Mouse (Mus musculus) WW6 (cell line): ENCODE measurements around the gene Slc26a8.
"Not testable (repeated sequence)": the region's sequence is repeated elsewhere in the genome, so short reads cannot be mapped to it uniquely, and the experiment has no call there.

Source experiments
- DNase-seq: peaks from one replicate; pipeline ENCODE4 v3.0.0-alpha.2; 2013; ENCODE audit warnings: low read depth, low spot score

Slc26a8 gene

DNA sequence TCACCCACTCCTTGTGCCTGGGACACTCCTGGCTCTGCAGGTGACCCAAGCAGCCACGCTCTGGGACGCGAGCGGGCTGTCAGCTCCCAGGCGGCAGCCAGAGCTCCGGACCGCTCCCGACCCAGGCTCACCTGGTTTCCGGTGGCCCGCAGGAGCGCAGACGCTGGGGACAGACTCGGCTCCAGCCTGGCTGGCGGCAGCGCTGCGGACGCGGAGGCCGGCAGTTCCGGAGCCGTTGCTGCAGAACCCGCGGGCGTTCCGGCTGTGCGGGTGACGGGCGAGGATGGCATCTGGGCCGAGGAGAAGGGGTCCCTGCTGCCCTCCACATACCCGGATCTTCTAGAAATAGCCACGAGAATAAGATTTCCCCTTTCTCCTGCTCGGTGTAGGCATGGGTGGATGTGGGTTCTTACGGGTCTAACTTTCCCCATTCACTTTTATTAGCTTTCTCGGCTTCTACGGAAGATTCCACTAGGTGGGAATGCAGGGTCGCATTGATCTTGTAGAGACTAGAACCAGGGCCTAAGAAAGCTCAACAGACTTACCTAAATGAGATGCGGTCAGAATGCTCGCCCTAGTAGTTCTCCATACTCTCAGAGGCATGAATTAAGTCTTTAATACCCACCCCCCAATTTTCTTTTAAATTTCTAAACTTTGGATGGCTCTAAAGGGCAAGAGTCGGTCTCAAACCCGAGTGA, at the start of gene Slc26a8:
Gene Slc26a8, minus strand, starts transcription at position 648 of the 698 bp plus-strand sequence.
- DNase-seq, result no peak

- DNase-seq, result no peak
These were observed 49.2 kb upstream of the Slc26a8 start for GRCm38 (mm10) chr17:28739244-28739643.

DNA sequence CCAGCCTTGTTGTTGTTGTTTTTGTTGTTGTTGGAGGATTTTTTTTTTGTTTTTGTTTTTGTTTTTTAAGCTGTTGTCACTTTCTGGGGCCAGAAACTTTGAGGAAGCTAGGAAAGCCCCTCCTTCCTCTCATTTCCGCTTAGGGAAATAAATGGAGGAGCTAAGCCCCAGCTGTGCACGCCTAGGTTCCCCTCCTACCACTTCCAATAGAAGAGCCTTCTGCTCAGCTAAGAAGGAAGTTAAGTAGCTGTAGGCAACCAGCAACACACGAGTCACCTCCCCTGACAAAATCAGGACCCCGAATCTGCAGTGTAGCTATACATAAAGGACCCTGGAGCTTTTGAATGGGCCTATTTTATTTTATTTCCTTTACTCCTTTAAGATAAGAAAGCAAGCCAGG, 47.9 kb upstream of the Slc26a8 start:
- DNase-seq, result no peak

DNA sequence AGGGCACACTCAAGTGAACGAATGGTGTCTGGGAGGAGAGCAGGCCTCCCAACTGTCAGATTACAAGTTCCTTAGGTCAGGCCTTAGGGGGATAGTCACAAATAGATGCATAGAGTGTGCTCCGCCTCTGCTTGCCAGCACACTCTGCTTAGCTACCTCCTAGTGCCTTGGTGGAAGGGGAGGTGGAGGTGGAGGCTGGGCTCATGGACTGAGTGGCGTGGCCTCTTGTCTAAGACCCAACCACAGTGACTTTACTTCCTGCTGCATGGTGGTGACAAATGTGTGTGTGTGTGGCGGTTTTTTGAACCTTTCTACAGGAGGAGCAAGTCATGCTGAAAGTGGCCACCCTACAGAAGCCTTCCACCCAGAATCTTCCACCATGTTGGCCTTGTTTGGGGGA, 46.5 kb upstream of the Slc26a8 start:
- no peak for DNase-seq

- no peak for DNase-seq
These were observed 45.5 kb upstream of the Slc26a8 start for GRCm38 (mm10) chr17:28735317-28736105.

GRCm38 (mm10) chr17:28727511-28727910, 37.5 kb upstream of the Slc26a8 start:
- not testable (repeated sequence) for DNase-seq

DNA sequence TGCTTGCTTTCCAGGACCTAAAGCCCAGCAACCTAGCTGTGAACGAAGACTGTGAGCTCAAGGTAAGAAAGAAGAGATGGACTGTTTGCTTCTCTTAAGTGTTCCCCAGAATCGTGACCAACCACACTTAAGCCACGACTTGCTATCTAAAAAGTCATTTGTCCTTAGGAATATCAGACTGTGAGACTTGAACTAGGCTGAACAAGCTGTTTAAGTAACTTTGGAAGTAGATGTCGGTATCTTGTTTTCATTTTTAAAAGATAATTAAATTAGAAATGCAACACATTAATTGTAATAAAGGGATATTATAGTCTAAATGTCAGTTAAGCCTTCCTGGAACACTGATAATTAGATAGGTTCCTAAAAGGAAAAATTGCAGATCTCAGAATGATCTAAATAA, 35.8 kb upstream of the Slc26a8 start, which contains the start of gene AC170998.1:
Gene AC170998.1, plus strand, starts transcription at position 301 of the 400 bp plus-strand sequence.
- DNase-seq, result no peak

GRCm38 (mm10) chr17:28717535-28717934, 27.5 kb upstream of the Slc26a8 start:
- no peak for DNase-seq

DNA sequence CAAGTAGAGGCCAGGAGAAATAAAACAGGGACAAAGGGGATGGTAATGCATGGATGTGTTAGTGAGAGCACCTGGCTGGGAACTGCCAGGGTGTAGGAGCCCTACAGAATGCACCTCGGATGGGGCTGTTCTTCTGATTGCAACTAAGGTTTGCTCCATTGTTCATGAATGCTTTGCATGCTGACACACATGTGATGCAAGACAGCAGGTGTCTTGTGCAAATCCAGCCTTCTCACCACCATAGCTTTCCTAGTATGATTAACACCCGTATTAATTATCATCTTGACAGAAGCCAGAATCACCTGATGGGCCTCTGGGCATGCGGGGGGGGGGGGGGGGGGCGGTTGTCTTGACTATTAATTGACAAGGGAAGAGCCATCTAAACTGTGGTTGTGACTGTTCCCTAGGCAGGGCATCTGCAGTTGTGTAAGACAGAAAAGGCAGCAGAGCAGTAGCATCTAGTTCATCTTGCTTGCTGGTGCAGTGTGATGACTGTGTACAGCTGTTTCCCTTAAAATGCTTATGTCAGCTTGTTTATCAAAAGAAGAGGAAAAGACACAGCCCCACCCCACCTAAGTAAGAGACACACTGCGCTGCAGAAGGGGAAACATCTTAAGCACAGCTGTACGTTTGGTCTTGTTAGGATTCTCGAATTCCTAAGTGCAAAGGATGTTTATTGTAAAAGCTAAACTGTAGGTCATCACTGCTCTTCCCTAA, 26.0 kb upstream of the Slc26a8 start:
- DNase-seq, result no peak

- DNase-seq, result no peak
These were observed 24.0 kb upstream of the Slc26a8 start for GRCm38 (mm10) chr17:28714006-28714405.

DNA sequence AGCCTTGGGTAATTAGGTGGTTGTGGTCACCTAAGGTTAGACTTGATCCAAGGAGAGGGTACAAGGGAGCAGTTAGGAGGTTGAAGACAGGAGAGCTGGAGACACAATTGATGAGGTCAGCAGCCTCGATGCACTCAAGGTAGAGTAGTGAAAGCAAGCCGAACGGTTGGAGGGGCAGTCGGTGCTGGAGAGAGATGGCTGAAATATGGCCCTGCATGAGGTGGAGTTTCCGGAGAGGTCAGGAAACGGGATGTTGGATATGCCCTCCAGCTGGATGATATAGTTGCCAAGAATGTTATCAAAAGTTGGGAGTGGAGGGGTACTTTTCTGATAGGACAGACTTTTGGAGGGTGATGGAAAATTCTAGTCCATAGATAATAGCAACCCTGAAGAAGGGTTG, 22.3 kb upstream of the Slc26a8 start:
- no peak for DNase-seq

DNA sequence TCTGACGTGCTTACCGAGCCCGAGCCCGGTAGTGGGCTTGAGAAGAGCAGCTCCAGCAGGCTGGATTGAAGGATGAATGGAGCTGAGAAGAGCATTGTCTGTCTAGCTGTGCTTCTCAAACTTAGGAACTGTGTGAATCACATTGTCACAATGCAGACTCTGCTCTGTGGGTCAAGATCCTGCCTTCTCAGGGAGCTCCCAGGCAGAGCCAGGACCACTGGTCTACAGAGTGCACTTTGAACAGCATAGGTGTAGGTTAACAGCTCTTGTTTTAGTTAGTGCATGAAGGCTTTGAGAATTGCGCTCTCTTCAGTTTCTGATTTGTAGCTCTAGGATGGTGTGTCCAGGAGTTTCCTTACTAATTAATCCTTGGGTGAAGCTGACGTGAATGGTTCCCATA, 21.2 kb upstream of the Slc26a8 start:
- no peak for DNase-seq

DNA sequence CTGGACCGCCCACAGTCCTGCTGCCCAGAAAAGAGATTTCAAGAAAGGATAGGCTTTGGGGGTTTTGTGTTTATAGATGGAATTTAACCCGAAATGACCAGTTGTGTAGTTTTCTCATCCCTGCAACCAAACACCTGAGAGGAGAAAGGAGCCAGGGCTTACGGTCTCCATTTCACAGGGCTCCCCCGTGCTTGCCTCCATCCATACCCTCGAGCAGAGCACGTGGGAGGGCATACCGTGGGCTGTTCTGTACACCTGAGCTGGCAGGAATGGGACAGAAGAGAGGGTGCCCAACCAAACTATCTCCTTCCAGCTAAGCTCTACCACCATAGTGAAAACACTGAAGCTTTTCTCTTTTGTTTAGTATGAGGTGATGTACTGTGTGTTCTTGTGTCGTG, 20.3 kb upstream of the Slc26a8 start:
- no peak for DNase-seq

- DNase-seq, result no peak
These were observed 19.7 kb upstream of the Slc26a8 start for GRCm38 (mm10) chr17:28709552-28710290.

- no peak for DNase-seq
These were observed 19.0 kb upstream of the Slc26a8 start for GRCm38 (mm10) chr17:28708989-28709388.

GRCm38 (mm10) chr17:28707816-28708215, 17.8 kb upstream of the Slc26a8 start:
- no peak for DNase-seq

- DNase-seq, result no peak
These were observed 17.1 kb upstream of the Slc26a8 start for GRCm38 (mm10) chr17:28707136-28707627.

- no peak for DNase-seq
These were observed 16.7 kb upstream of the Slc26a8 start for GRCm38 (mm10) chr17:28706697-28707096.

DNA sequence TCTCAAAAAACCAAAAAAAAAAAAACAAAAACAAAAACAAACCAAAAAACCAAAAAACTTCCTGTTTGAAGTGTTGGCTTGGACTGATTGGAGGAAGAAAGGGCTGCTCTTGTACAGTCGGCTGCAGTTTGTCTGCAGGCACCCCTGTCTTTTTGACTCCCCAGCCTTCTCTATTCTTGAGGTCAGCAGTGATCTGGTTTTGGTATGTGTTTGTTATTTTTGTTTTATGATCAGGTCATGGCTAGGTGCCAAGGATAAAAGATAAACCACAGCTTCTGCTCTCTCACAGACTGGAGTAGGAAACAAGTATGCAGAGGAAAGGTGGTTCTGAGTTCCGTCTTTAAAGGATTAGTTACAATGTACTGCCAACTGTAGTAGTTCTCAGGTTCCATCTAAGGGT, 12.6 kb upstream of the Slc26a8 start:
- DNase-seq, result no peak

DNA sequence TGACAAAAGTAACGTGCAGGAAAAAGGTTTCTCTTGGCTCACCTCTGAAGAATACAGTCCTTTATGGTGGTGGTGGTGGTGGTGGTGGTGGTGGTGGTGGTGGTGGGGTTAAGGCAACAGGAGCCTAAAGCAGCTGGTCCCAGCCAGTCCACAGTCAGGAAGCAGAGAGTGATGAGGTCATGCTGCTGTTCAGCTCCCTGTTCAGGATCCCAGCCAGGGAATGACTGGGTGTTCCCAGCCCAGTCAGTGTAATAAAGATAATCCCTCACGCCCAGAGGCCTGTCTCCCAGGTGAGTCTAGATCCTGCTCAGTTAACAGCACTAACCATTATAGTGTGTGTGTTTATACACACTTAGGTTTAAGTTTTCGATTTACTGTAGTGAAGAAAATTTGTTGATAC, 11.7 kb upstream of the Slc26a8 start:
- no peak for DNase-seq

- DNase-seq, result no peak
These were observed 11.1 kb upstream of the Slc26a8 start for GRCm38 (mm10) chr17:28701171-28701570.
